Mouse (Mus musculus) liver, postnatal 0 days (tissue): ENCODE results near the gene Tmem114. TPM values are rescaled to one million over a fixed set of nuclear protein-coding genes. Genes with fewer than 3 reads are reported as not detected.

ENCODE experiments used
- ATAC-seq: fragments of 200-750 bp; cut with Nextera tagmentation; 2 replicates; pipeline ENCODE4 v1.8.0; 2017; ENCODE audit warnings: mild to moderate bottlenecking, moderate library complexity
- DNase-seq: peaks from one replicate; pipeline ENCODE4 v3.0.0-alpha.2; 2016
- H3K27ac ChIP-seq: fragments of 300-500 bp; sonication (generic); 2 replicates; pipeline ENCODE4 v1.5.1; 2014; ENCODE audit warnings: antibody characterized with exemption, moderate library complexity, mild to moderate bottlenecking, low read depth
- H3K27me3 ChIP-seq: fragments of 300-500 bp; sonication (generic); 2 replicates; pipeline ENCODE4 v1.6.1; 2014; ENCODE audit warnings: low read length, control low read depth, mixed read lengths; ENCODE audit not compliant: insufficient read depth
- H3K36me3 ChIP-seq: fragments of 300-500 bp; sonication (generic); replicated peaks from 2 replicates; pipeline ENCODE4 v1.6.1; 2014; ENCODE audit warnings: mild to moderate bottlenecking, control low read depth, low read length, moderate library complexity, mixed read lengths; ENCODE audit not compliant: insufficient read depth
- H3K4me1 ChIP-seq: fragments of 300-500 bp; sonication (generic); 2 replicates; pipeline ENCODE4 v1.6.1; 2014; ENCODE audit warnings: antibody characterized with exemption, mild to moderate bottlenecking, control low read depth; ENCODE audit not compliant: insufficient read depth
- H3K4me2 ChIP-seq: fragments of 300-500 bp; sonication (generic); 2 replicates; pipeline ENCODE4 v1.6.1; 2014; ENCODE audit warnings: low read depth, mild to moderate bottlenecking, low read length, moderate library complexity, mixed read lengths
- H3K4me3 ChIP-seq: fragments of 300-500 bp; sonication (generic); 2 replicates; pipeline ENCODE4 v1.5.1; 2014; ENCODE audit warnings: low read depth, low read length
- H3K9ac ChIP-seq: fragments of 300-500 bp; sonication (generic); replicated peaks from 2 replicates; pipeline ENCODE4 v1.6.1; 2014; ENCODE audit warnings: mild to moderate bottlenecking, moderate library complexity
- H3K9me3 ChIP-seq: fragments of 300-500 bp; sonication (generic); 2 replicates; pipeline ENCODE4 v1.6.1; 2016; ENCODE audit warnings: mild to moderate bottlenecking, control low read depth, low read length, mixed read lengths
- CTCF ChIP-seq: sonication (generic); IDR thresholded peaks from 2 replicates; pipeline ENCODE4 v1.5.1; 2016; ENCODE audit warnings: antibody characterized with exemption, low read depth
- EP300 ChIP-seq: IDR thresholded peaks from 2 replicates; pipeline ENCODE4 v1.6.1; 2016; ENCODE audit warnings: antibody characterized with exemption, low read depth, mild to moderate bottlenecking
- WGBS: fragments of 180-500 bp; shearing (Covaris S2); extraction: QIAGEN DNeasy Blood & Tissue Kit; methylation state at CpG from one replicate; pipeline ENCODE4 v1.1.7; 2014; ENCODE audit not compliant: insufficient replicate concordance; 5-methylcytosine and 5-hydroxymethylcytosine counted together
- polyA plus RNA-seq: library from polyadenylated mRNA; unstranded; fragments of >200 nt; fragmentation: Nextera tagmentation; extraction: Ambion mirVana; gene quantifications from 2 replicates; pipeline ENCODE4 v1.2.1, GENCODE M21; 2015

Gene Tmem114
- polyA plus RNA-seq, 1 experiment from 2014 or later, result not detected

GRCm38 (mm10) chr16:8453301-8453700, 28.4 kb upstream of the Tmem114 start:
- TF ChIP-seq EP300 (no peak), CTCF (no peak)
- DNase-seq, result no peak
- Histone ChIP-seq H3K4me1 (no peaks in the 10 kb centered on the region), H3K4me3 (no peak overlapping the region), H3K9ac (no peak overlapping the region), H3K27me3 (0 out of 2 replicates have a peak, but pooled peaks cover 3% of the 10 kb centered on the region), H3K27ac (no peak overlapping the region), H3K9me3 (no peaks in the 10 kb centered on the region), H3K4me2 (no peak overlapping the region), H3K36me3 (no peaks in the 10 kb centered on the region)
- 89% methylated on average over 2 of the region's 2 CpGs for WGBS
- ATAC-seq, result no peak

- no peak for DNase-seq
- H3K9ac ChIP-seq, result no peak overlapping the region
- no peaks in the 10 kb centered on the region for H3K4me1 ChIP-seq
- TF ChIP-seq EP300 (no peak), CTCF (no peak)
- no peak overlapping the region for H3K4me3 ChIP-seq
- H3K4me2 ChIP-seq, result no peak overlapping the region
- no peak for ATAC-seq
- H3K9me3 ChIP-seq, result no peaks in the 10 kb centered on the region
- WGBS, result 69% methylated on average over 6 of the region's 6 CpGs
- H3K27ac ChIP-seq, result no peak overlapping the region
- no peaks in the 10 kb centered on the region for H3K27me3 ChIP-seq
- H3K36me3 ChIP-seq, result no peaks in the 10 kb centered on the region
These were observed 21.3 kb upstream of the Tmem114 start for GRCm38 (mm10) chr16:8446256-8446655.

- H3K27ac ChIP-seq, result no peak overlapping the region
- H3K9me3 ChIP-seq, result no peaks in the 10 kb centered on the region
- H3K9ac ChIP-seq, result no peak overlapping the region
- no peak overlapping the region for H3K4me2 ChIP-seq
- H3K4me3 ChIP-seq, result no peak overlapping the region
- H3K4me1 ChIP-seq, result no peaks in the 10 kb centered on the region
- no peaks in the 10 kb centered on the region for H3K36me3 ChIP-seq
- no peak for ATAC-seq
- 63% methylated on average over 7 of the region's 7 CpGs for WGBS
- TF ChIP-seq EP300 (no peak), CTCF (no peak)
- H3K27me3 ChIP-seq, result no peaks in the 10 kb centered on the region
- DNase-seq, result no peak
These were observed 20.0 kb upstream of the Tmem114 start for GRCm38 (mm10) chr16:8444911-8445310.

- no peaks in the 10 kb centered on the region for H3K4me1 ChIP-seq
- no peak overlapping the region for H3K9ac ChIP-seq
- no peaks in the 10 kb centered on the region for H3K36me3 ChIP-seq
- TF ChIP-seq CTCF (no peak), EP300 (no peak)
- DNase-seq (no peak), ATAC-seq (no peak)
- H3K27me3 ChIP-seq, result no peaks in the 10 kb centered on the region
- no peaks in the 10 kb centered on the region for H3K9me3 ChIP-seq
- 72% methylated on average over 3 of the region's 3 CpGs for WGBS
- H3K4me3 ChIP-seq, result no peak overlapping the region
- H3K4me2 ChIP-seq, result no peak overlapping the region
- H3K27ac ChIP-seq, result no peak overlapping the region
These were observed 7.7 kb upstream of the Tmem114 start for GRCm38 (mm10) chr16:8432616-8433015.

- 78% methylated on average over 3 of the region's 4 CpGs for WGBS
These were observed 4.6 kb upstream of the Tmem114 start for GRCm38 (mm10) chr16:8429531-8429930.

GRCm38 (mm10) chr16:8425736-8426135, 800 bp upstream of the Tmem114 start:
- Histone ChIP-seq H3K4me1 (no peaks in the 10 kb centered on the region), H3K27me3 (peaks cover 36% of the 10 kb centered on the region), H3K36me3 (no peaks in the 10 kb centered on the region), H3K4me3 (no peak overlapping the region), H3K27ac (no peak overlapping the region), H3K9me3 (no peaks in the 10 kb centered on the region), H3K4me2 (no peak overlapping the region), H3K9ac (no peak overlapping the region)
- ATAC-seq, result no peak
- WGBS, result 71% methylated on average over 5 of the region's 5 CpGs
- DNase-seq, result no peak
- no peak for TF ChIP-seq EP300
- no peak for TF ChIP-seq CTCF

More at GRCm38 (mm10) chr16:8429531-8429930, 4.6 kb upstream of the Tmem114 start:
- Histone ChIP-seq H3K4me3 (no peak overlapping the region), H3K9me3 (no peaks in the 10 kb centered on the region), H3K9ac (no peak overlapping the region), H3K36me3 (no peaks in the 10 kb centered on the region), H3K4me2 (no peak overlapping the region), H3K27ac (no peak overlapping the region), H3K27me3 (peaks cover 19% of the 10 kb centered on the region), H3K4me1 (no peaks in the 10 kb centered on the region)
- ATAC-seq (no peak), DNase-seq (no peak)
- TF ChIP-seq EP300 (no peak), CTCF (no peak)
